Mouse (Mus musculus) cerebellum, adult 2 months (tissue): ENCODE data around the gene Baiap2l1. TPM values are rescaled to one million over a fixed set of nuclear protein-coding genes. Genes with fewer than 3 reads are reported as not detected.

Experiments
- DNase-seq, 2 experiments: peaks; one replicate each; pipeline ENCODE4 v3.0.0; 2021
- H3K27ac ChIP-seq: fragments of 200-500 bp; 2 replicates; pipeline ENCODE4 v1.5.1; 2012; ENCODE audit warnings: low read length, control low read depth, inconsistent platforms; ENCODE audit not compliant: insufficient read depth
- H3K27me3 ChIP-seq: fragments of 200-500 bp; 2 replicates; pipeline ENCODE4 v1.6.1; 2012; ENCODE audit warnings: inconsistent platforms, mild to moderate bottlenecking, low read length, moderate library complexity; ENCODE audit not compliant: control insufficient read depth, insufficient read depth
- H3K4me1 ChIP-seq: fragments of 200-500 bp; 2 replicates; pipeline ENCODE4 v1.6.1; 2011; ENCODE audit warnings: low read length; ENCODE audit not compliant: control insufficient read depth, insufficient read depth
- H3K4me3 ChIP-seq: fragments of 200-500 bp; replicated peaks from 2 replicates; pipeline ENCODE3; 2011; ENCODE audit warnings: mild to moderate bottlenecking, low read depth, low read length, control low read depth; ENCODE audit not compliant: insufficient read depth
- CTCF ChIP-seq: fragments of 200-500 bp; IDR thresholded peaks from 2 replicates; pipeline ENCODE4 v1.5.1; 2011; ENCODE audit warnings: low read depth, mild to moderate bottlenecking, control low read depth, low read length, moderate library complexity, borderline replicate concordance; ENCODE audit not compliant: insufficient read depth
- POLR2A ChIP-seq: fragments of 200-500 bp; IDR thresholded peaks from 2 replicates; pipeline ENCODE4 v1.6.1; 2011; ENCODE audit warnings: low read length, control low read depth, borderline replicate concordance; ENCODE audit not compliant: insufficient read depth
- WGBS: fragments of 180-500 bp; shearing (Covaris S2); methylation state at CpG from one replicate; pipeline ENCODE4 v1.1.7; 2018; 5-methylcytosine and 5-hydroxymethylcytosine counted together
- polyA plus RNA-seq: library from polyadenylated mRNA; depleted of rRNA; stranded (reverse); fragments of >200 nt; gene quantifications from 2 replicates; pipeline ENCODE4 v1.2.3, GENCODE M21; 2012

Gene Baiap2l1
- polyA plus RNA-seq, 1 experiment, result 0.34 TPM

DNA sequence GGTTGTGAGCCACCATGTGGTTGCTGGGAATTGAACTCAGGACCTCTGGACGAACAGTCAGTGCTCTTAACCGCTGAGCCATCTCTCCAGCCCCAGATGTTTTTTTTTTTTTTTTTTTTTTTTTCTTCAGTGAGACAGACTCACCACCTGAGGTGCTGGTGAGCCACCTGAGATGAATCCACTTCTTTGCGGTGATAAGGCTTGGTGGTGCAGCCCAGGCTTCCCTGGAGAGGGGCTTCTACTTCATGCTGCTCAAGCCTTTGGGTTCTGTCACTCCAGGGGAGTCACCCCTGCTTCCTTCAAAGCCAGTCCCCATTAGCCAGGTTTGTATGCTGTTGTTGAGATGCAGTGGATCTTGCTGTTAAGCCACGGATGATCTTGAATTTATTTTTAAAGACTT lies 104.7 kb downstream of the Baiap2l1 start:
- Histone ChIP-seq H3K27me3 (no peaks in the 10 kb centered on the region), H3K27ac (no peak overlapping the region), H3K4me1 (peaks cover 18% of the 10 kb centered on the region), H3K4me3 (no peak overlapping the region)
- DNase-seq, result no peak
- no peak for TF ChIP-seq CTCF
- TF ChIP-seq POLR2A, result no peak
- WGBS, result 70% methylated on average over 4 of the region's 4 CpGs

DNA sequence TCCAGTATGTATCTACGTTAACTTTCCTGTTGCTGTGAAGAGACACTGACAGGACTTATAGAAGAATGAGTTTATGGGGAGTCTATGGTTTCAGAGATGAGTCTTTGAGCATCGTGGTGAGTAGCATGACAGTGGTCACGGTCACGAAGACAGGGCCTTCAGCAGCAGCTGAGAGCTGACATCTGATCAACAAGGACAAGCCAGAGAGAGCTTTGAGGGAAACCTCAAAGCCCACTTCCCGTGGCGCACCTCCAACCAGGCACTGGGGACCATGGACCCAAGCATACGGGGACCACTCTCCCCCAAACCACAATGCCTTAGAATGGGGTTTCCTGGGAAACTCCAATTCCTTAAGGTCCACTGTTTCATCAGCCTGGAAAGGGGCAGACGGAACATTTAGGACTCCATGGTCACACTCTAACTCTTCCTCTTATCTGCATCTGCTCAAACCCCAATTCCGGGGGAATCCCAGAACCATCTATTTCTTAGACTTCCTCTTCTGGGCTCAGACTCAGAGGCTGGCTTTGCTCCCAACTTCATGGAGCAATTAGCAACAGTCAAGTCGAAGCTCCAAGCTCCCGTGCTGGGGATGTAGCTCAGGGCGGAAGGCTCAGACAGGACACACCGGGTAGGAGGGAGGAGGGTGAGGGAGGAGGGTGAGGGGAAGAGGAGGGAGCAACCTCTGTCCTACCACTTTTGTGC lies 105.9 kb downstream of the Baiap2l1 start:
- WGBS, result 73% methylated on average over 13 of the region's 13 CpGs
- no peak for DNase-seq
- Histone ChIP-seq H3K27ac (no peak overlapping the region), H3K4me1 (peaks cover 6% of the 10 kb centered on the region), H3K27me3 (no peaks in the 10 kb centered on the region), H3K4me3 (no peak overlapping the region)
- TF ChIP-seq CTCF, result no peak
- no peak for TF ChIP-seq POLR2A

DNA sequence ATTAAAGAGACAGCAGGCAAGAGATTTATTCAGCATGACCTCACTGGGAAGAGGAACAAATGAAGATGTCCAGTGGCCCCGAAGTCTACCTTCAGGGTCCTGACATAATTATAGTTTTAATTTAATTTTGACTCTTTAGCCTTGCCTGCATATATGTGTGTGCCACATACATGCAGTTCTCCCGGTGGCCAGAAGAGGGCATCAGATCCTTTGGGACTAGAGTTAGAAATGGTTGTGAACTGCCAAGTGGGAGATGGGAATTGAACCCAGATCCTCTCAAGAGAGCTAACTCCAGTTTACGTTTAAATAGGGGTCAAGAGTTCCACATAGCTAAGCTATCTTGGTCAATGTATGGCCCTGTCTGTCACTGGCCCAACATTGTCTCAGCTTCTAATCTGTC lies 108.0 kb downstream of the Baiap2l1 start:
- H3K27me3 ChIP-seq, result no peaks in the 10 kb centered on the region
- DNase-seq, result no peak
- H3K27ac ChIP-seq, result no peak overlapping the region
- no peak for TF ChIP-seq POLR2A
- peak; percentile 19; the same call in 1 of the 2 replicates for TF ChIP-seq CTCF
- no peak overlapping the region for H3K4me3 ChIP-seq
- no peaks in the 10 kb centered on the region for H3K4me1 ChIP-seq
- 80% methylated on average over 3 of the region's 3 CpGs for WGBS

DNA sequence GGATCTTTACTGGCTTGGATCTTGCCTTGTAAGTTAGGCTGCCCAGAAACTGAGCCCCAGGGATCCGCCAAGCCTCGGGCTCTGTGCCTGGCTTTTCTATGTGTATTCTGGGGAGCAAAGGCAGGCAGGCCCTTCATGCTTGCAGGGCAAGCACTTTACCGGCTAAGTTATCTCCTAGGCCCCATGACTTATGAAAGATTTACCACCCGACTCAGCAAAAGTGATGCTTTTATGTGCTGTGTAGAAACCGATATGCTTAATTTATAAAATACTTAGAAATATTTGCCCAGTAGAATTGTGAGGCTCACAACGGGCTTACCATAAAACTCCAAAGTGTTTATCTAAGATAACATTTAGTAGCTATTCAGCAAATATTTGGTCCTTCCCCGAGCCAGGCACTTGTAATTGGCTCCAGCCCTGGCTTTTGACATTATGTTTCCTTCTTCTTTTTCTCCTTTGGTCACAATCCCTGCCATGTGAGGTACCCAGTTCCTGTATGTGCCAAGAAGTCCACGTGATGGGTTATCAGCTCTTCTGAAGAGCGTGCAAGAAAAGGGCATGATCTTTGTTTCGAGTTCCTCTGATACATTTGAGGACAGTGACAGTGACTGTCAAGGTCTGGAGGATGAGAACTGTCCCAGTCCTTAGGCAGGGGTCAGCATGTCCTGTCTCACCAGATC lies 109.9 kb downstream of the Baiap2l1 start:
- Histone ChIP-seq H3K27me3 (no peaks in the 10 kb centered on the region), H3K4me1 (no peaks in the 10 kb centered on the region), H3K27ac (no peak overlapping the region), H3K4me3 (no peak overlapping the region)
- TF ChIP-seq CTCF, result no peak
- no peak for TF ChIP-seq POLR2A
- 64% methylated on average over 10 of the region's 10 CpGs for WGBS
- DNase-seq, result no peak

DNA sequence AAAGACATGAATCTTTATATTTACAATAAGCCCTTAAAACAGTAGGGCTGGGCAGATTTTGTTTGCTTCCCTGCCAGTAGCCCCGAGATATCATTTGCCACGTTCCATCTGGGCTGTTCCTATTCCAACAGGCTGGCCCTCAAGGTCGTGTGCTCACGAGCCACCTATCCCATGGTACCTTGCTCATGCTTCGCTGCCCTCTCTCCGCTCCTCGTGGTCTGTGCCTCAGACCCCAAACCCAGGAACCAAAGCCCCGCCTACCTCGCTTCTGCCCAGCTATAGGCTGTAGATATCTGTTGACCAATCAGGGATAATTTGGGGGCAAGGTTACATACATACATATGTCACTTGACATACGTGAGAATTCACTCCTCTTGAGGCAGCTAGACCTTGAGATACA lies 110.6 kb downstream of the Baiap2l1 start:
- TF ChIP-seq POLR2A, result no peak
- no peak for TF ChIP-seq CTCF
- 62% methylated on average over 10 of the region's 10 CpGs for WGBS
- no peak for DNase-seq

DNA sequence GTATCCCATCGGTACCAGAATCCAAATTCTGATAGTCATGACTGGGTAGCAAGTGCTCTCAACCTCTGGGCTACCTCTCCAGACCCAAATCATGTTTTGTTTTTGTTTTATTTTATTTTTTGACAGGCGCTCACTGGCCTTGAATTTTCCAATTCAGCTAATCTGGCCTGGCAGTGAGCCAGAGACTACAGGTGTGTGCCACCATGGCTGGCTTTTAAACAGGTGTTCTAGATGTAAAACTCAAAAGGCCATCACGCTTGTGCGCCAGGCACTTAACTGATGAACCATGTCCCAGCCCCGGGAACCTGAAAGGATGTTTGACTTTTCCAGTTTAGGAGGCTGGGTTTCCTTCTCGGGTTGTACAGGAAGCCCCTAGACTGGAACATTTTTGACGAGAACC lies 111.2 kb downstream of the Baiap2l1 start:
- Histone ChIP-seq H3K27me3 (no peaks in the 10 kb centered on the region), H3K27ac (no peak overlapping the region), H3K4me1 (no peaks in the 10 kb centered on the region), H3K4me3 (no peak overlapping the region)
- TF ChIP-seq POLR2A (no peak), CTCF (no peak)
- WGBS, result 77% methylated on average over 7 of the region's 7 CpGs
- DNase-seq, result no peak

More for the DNA sequence above, 110.6 kb downstream of the Baiap2l1 start:
- Histone ChIP-seq H3K27me3 (no peaks in the 10 kb centered on the region), H3K4me3 (no peak overlapping the region), H3K27ac (no peak overlapping the region), H3K4me1 (no peaks in the 10 kb centered on the region)

DNA sequence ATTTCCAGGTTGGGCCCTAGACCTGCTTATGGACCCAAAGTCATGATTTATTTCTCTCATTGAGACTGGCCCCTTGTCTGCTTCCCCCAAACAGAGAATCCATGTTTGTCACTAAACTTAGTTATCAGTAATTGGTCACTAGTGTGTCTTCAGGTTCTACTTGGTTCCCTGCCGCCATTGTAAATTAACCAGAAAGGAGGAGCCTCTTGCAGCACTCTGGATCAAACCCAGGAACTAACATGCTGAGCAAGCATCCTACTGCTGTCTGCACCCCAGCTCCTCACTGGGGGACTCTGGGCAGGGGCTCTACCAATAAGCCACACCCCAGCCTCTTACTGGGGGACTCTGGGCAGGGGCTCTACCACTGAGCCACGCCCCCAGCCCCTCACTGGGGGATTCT lies 112.3 kb downstream of the Baiap2l1 start:
- 61% methylated on average over 2 of the region's 2 CpGs for WGBS
- no peak overlapping the region for H3K27ac ChIP-seq
- no peaks in the 10 kb centered on the region for H3K4me1 ChIP-seq
- TF ChIP-seq POLR2A, result no peak
- TF ChIP-seq CTCF, result no peak
- no peak overlapping the region for H3K4me3 ChIP-seq
- no peaks in the 10 kb centered on the region for H3K27me3 ChIP-seq
- no peak for DNase-seq
